Mouse (Mus musculus) gastrocnemius, postnatal 36 days (tissue): Measurements from ENCODE around the gene Rnf44. TPM values are rescaled to one million over a fixed set of nuclear protein-coding genes. Genes with fewer than 3 reads are reported as not detected.

Experiments used
- DNase-seq, 2 experiments: peaks; one replicate each; pipeline ENCODE4 v3.0.0; 2022
- intact Hi-C: fragments of 180-260 bp; cut with DNase I; formaldehyde crosslinking; loops from one replicate; pipeline ENCODE4 v1.15.1; 2025
- total RNA-seq, 2 experiments: library from RNA; stranded (reverse); gene quantifications; 2 replicates each; pipeline ENCODE4 v1.2.3; 2021

Rnf44 gene
- total RNA-seq, 2 experiments from 2014 or later = 21.7 to 27.2 TPM

DNA sequence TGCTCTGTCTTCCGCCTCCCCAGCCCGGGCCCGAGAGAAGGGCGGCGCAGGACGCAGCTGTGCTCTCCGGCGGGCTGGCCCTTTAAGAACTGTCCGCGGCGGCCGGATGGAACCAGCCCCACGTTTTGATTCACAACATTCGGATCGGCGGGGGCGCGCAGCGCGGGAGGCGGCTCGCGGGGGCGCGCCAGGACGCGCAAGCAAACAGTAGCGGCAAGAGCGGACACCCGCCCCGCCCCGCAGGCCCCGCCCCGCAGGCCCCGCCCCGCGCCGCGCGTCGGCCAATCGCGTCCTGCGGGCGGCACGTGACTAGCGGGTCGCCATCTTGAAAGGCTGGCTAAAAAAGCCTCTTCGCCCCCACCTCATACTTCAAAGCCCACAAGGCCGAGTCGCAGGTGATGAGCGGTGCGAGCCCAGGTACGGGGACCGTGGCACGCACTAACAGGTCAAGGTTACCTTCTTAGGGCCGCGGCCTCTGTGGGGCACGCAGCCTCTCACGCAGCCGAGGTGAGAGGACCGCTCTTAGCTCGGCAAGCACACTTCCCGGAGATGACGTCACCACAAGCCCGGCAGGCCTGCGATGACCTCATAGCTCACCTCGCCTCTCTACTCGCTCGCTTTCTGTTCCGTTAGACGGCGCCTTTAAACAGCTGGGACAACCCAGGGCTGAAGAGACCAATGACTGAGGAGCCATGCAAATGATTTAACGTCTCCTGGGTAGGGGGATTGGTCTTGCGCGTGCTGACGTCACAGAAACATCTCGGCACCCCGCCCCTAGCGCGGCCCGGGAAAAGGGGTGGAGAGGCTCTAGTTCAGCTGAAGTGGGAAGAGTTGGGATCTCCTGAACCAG lies 5.9 kb downstream of the Rnf44 start:
- intact Hi-C loops = no loop called here

DNA sequence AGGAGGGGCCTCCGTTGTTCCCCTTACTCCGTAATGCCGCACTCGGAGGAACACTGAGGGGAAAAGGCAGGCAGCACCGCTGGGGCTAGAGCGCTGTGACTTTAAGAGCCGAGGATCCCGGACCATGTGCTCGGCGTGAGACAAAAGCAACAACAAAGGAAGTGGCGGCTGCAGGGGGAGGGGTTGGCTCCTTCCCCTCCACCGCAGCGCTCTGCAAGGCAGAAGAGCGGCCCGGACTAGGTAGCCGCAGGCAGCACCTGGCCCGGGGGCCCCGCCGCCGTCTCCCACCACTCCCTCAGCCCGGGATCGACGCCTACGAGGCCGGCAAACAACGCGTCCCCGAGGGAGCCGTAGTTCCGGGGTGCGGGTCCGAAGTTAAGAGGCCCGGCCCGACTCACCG lies 6.6 kb downstream of the Rnf44 start:
- intact Hi-C loops = no loop called here
- DNase-seq = peak; percentile 37 to 58

More for the DNA sequence above, 5.9 kb downstream of the Rnf44 start:
- peak; percentile 96 to 98 for DNase-seq

DNA sequence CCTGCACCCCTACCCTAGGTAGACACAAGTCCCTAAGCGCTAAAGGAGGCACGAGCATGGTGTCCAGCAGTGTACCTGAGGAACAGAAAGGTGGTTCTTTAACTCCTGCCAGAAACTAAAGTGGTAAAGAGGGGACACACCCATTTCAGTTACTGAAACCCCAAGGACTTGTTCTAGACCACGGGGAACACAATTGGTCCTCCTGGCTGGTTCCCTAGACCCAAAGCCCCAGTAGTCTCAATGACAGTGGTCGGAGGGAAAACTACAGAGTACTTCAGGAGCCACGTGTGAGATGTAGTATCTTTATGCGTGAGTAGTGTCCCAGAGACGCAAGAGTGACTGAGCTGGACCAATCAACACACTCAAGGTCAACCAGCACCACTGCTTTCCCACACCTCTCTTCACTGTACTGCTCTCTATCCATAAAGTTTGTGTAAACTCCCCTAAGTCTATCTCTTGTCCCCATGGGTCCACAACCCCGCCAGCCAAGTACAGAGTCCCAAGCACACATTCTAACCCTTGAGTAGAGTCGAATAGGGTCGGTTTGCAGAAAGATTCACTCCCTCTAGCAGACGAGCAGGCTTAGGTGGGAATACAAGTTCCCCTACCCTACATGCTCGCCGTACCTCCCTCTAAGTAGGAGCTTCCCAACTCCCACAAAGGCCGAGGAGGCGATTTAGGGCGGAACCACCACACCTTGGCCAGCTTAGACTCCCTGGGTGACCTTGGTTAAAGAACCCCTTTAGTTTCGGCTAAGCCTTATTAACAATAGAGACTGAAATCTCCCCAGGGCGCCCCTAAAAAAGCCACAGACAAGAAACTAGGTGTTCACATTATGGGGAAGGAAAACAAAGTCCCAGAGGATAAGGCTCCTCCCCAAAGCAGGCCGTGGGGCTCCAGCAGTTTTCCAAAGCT lies 7.3 kb downstream of the Rnf44 start:
- intact Hi-C loops = no loop called here
- no peak for DNase-seq

DNA sequence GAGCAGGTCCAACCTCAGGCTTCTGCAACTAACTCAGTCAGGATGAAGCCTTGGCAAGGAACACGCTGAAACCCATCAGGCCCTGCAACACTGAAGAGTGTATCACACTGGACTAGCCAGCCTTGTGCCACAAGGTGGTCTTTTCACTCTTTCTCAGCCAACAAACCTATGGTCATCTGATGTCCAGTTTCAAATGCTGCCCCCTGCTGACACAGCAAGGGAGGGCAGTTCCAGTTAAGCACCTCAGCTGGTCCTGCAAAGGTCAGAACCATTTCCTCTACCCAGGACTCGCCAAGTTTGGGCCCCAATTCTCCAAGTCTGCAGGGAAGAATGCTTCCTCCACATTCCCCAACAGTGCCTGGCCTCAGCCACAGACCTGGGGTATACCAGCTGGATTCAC lies 8.5 kb downstream of the Rnf44 start:
- DNase-seq = no peak
- intact Hi-C loops = no loop called here

DNA sequence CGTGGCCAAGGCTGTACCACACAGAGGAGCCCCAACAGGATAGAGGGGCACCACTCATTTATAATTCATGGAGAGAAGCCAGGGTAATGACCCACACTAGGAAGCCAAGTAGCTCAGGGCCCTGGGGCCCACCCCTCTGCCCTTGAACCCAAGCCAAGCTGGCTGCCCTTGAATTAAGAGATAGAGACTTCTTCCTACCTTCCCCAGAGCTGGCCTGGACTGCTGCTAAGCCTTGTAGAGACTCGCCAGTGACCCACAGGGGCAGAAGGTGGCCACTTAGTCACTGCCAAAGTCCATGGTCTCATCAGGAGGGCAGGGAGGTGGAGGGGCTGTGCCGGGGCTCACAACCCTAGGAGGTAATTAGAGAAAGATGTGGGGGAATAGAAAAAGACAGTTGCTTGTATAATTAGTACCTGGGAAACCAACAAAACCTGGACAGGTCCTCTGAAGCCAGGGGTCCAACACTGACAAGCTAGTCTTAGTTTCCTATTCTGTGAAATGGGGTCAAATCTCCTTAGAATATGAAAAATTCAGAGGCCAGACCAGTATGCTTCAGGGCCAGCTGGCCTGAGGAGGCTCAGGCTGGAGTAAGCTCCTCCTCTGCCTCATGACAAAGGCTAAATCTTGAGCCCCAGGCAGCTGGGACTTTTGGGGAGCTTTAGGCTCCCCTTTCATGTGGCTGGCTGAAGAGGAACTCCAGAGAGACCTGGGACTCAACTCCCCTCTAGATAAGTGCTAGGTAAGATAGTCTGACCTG lies 9.4 kb downstream of the Rnf44 start:
- DNase-seq = no peak
- intact Hi-C loops = no loop called here

DNA sequence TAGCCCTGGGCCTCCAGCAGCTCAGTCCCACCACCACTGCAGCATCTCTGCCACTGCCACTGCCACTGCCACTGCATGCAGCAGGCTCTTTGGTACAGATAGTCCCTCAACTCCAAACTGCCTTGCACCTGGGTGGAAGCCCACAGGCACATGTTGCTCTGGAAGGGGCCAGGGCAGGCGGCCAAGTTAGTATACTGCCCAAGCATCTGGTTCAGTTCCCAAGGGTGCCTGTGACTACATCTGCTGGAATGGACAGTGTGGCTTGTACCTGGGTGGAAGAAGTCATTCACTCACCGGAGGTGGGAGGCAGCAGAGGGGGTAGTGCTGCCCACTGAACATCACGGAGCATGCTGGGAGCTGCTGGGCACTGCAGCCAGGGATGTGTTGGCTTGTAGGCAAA lies 10.4 kb downstream of the Rnf44 start:
- intact Hi-C loops = no loop called here
- DNase-seq = no peak

DNA sequence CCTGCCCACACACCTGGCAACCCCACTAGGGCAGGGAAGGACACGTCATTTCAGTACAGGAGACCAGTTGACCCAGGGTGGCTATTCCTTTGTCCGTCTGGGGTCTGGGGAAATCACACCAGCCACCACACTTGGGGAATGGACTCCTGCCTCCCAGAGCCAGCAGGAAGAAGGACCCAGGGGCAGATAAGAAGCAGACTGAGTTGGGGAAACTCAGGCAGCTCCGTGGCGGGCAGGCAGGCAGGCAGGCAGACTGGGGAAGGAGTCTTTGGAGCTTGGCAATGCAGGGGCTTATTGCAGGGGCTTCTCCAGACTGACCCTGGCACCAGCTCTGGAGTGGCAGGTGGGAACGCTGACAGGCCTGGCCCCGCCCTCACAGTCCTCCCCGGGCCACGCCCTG lies 12.4 kb downstream of the Rnf44 start:
- no peak for DNase-seq
- intact Hi-C loops = no loop called here

DNA sequence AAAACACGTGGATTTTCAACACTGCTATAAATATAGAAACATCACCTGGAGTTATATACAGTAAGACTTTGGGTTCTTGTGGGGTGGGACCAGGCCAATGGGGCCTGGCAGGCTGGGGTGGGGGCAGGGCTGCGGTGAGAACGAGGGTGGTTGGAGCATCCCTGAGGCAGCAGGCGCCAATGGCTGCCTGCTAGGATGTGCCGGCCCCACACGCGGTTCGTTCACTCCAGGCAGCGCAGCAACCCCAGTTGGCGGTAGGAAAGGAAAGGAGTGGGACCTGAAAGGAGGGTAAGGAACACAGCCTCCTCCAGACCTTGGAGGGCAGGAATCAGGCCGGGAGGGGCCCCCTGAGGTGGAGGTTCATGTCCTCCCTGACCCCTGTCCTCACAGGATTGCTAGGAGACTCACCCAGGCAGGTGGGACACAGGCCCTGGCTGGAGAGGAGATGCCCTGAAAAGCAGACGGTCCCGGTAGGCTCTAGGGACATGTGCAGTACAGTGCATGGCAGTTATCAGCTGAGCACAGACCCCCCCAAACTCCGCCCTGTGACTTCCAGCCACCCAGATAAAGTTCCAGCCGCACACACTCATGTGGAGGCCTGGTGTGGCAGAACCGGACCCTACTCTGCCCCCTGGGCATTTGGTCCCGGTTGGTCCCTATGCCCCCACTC lies 13.4 kb downstream of the Rnf44 start:
- intact Hi-C loops = no loop called here
- no peak for DNase-seq

DNA sequence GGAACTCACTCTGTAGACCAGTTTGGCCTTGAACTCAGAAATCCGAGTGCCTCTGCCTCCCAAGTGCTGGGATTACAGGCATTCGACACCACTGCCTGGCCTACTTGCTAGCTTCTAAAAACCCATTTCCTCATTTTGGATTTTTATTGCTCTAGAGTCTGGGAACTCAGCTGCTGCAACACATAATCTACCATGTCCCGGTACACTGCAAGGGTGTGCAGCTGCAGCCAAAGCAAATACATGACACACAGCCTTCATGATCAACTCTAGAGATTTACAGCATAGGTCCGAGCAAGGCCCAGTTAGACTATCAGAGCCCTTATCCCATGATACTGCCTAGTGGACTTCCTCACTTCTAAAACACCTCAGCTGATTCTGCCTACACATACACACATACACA lies 15.4 kb downstream of the Rnf44 start:
- no peak for DNase-seq
- intact Hi-C loops = no loop called here

DNA sequence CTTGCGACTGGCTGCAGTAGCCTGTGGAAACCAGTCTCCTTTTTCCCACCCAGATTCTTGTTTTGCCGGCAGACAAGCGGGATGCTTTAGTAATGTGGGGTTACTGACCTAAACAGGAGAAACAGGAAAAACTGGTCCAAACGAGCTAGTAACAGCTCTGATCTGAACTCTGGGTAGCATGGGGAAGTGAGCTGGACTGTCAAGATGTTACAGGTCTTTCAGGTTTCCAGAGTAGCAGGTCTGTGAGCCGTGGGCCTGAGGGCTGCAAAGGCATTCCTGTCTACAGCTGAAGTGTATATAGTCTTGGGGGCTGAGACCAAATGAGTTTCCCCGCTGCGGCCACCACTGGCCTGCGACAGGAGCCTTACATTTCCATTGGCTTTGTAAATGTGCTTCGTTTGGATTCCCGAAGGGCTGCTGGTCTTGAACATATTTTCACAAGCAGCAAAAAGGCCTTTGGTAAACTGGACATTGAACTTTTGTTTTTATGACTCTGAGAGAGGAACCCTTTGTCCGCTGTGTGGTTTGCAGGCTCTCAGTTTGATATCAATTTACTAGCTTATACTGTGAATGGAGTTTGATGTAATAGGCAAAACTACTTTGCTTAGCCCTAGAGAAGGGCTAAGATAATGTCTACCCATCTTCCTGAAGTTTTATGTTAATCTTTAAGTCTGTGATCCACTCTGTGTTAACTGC lies 17.7 kb downstream of the Rnf44 start:
- intact Hi-C loops = no loop called here

DNA sequence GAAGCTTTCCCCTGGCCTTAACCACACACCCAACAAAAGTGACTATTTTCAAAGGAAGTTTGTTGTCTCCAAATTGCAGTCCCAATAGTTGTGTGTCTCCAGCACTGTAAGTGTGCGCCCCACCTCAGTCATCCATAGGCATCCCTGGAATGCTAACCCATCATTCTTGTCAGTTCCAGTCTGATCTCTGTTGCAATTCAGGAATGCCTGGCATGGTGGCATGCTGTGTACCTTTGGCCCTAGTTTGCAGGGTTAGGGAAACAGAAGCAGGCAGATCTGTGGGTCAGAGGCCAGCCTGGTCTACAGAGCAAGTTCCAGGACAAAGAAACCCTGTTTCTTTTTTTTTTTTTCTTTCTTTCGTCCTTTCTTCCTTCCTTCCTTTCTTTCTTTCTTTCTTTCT lies 23.2 kb downstream of the Rnf44 start:
- no peak for DNase-seq
- intact Hi-C loops = no loop called here

More for the DNA sequence above, 17.7 kb downstream of the Rnf44 start:
- no peak for DNase-seq

DNA sequence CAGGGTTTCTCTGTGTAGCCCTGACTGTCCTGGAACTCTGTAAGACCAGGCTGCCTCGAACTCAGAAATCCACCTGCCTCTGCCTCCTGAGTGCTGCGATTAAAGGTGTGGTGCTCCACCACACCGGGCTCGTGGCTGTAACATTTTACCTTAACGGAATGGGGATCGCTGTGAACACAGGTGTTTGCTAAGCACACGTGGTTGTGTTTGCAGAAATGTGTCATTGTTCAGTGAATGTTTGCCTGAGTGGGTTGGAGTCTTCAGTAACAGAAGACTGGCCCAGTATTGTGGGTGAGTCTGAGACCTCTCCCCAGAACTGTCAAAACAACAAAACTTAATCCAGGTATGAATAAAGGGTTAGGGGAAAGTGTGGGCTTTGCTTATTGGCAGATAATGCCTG lies 28.6 kb downstream of the Rnf44 start:
- no peak for DNase-seq
- intact Hi-C loops = no loop called here

DNA sequence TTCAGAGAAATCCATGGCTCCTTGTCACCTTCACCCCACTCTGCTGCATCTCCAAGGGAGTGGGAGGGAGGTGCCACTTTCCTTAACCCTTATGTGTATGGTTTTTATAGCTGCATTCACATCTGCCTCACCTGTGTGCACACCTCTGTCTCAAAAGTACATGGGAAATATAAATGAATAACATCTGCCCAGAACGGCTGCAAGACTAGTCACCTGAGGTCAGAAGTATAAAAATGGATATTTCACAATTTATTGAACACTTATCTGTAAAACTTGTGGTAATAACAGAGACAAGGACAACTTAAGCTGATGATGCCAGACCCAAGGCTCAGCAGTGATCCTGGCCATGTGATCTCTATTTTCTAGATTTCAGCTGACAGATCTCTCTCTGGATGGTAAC lies 29.2 kb downstream of the Rnf44 start:
- no peak for DNase-seq
- intact Hi-C loops = no loop called here

DNA sequence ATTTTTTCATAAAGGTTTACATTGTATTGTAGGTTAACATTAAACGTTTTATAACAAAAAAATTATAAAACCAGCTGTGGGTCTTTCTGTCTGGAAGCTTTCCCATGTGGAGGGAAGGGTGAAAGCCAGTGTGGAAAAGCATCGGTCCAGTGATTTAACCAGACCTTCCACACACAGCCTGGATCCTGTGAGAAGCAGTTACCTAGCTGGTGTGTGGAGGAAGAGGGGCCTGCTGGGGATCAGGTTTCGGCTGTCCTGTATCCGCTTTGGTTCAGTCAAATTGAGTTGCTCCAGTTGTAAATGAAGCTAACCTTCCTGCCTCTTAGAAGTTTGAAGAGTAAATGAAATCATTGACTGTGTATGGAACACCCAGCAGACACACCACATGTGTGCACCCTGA lies 29.7 kb downstream of the Rnf44 start:
- no peak for DNase-seq
- intact Hi-C loops = no loop called here

DNA sequence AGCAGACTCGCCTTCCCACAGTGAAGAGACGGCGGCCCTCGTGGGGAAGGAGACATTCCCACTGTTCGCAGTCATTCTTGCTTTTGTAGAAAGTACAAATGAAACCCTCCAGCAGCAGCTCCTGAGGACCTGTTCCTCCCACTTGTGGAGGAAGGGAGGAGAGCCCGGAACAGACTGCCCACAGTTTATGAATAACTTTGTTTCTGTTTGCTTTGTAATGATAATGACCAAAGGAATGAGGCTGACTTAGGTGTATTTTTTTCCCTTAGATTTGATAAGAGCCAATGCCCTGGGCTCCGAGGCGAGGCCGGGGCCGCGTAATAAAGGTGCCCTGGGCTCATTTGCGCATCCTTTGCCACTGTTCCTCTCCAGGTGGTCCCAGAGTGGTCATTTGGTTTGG lies 32.3 kb downstream of the Rnf44 start:
- intact Hi-C loops = no loop called here
- no peak for DNase-seq

DNA sequence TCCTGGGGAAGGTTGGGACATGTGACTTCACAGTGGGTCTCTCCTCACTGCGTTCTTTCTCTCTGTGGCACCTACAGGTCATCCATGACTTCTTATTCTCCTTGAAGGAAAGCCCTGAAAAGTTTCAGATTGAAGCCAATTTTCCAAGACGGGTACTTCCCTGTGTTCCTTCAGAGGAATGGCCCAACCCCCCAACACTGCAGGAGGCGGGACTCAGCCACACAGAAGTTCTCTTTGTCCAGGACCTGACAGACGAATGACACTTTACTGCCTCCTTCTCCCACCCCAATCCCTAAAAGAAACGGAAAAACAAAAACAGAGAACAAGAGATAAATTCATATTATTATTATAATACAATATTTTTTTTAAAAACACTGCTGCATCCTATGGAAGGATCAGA lies 32.8 kb downstream of the Rnf44 start:
- intact Hi-C loops = no loop called here
- no peak for DNase-seq

DNA sequence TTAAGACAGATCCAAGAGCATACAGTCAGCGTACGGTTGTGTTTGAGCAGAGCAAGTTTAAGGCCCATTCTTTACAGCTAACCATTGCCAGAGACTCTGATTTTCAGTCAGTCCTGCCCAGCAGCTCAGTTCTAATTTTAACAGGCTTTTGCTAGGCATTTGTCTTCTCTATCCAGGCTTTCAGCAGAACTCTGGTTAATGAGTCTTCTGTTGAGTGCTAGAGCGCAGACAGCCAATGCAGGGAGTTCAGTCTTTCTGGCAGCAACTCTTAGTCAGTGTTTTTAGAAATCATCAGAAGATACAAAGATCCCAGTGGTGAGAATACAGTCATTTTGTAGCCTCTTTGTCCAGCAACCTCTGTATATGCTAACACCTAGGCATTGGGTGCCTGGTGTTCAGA lies 43.2 kb downstream of the Rnf44 start:
- intact Hi-C loops = no loop called here
- no peak for DNase-seq

DNA sequence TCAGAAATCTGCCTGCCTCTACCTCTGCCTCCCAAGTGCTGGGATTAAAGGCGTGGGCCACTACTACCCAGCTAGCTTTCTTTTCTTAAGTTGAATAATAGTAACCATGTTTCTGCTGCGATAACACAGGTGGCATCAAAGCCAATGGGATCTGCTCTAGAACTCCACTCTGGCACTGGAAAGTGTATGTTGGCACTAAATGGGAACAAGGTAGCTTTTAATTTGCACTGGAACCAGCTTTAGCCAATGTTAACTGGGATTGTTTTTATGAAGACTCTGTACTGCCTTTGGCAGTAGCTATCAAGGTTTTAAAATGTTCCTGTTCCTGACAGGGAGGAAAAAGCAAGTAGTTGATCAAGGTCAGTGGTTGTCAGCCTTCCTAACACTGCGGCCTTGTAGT lies 58.7 kb downstream of the Rnf44 start:
- intact Hi-C loops = loop anchor here (10.0 kb wide), 1 partner anchor 390 kb away; no protein-coding TSS in a partner anchor

DNA sequence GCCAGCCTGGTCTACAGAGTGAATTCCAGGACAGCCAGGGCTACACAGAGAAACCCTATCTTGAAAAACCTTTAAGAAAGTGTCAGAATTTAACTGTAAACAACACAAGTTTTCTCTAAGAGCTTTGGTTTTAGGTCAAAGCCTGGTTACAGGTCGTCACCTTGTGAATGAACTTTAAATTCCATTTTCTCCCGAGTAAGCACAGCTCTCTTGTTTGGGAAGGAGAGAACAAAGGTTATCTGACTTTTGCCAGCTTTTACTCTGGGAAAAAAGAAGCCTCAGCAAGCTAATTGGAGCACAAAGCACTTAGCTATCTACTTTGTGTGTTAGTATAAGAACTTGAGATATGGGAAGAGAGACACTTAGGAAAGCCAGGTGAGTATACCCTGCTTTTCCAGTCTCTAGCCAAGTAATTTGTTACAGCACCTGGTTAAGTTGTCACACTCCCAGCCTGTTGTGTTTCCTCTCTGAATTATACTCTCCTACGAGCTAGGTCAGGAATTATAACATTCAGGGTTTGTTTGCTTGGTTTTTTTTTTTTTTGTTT lies 60.9 kb downstream of the Rnf44 start:
- intact Hi-C loops = loop anchor here (10.0 kb wide), 1 partner anchor 388 kb away; no protein-coding TSS in a partner anchor
- DNase-seq = no peak

More for the DNA sequence above, 58.7 kb downstream of the Rnf44 start:
- DNase-seq = no peak
